Mouse (Mus musculus) layer of hippocampus, postnatal 36 days (tissue): ENCODE data around the gene Pin1. TPM values are rescaled to one million over a fixed set of nuclear protein-coding genes. Genes with fewer than 3 reads are reported as not detected.
"Not testable (repeated sequence)": the region's sequence is repeated elsewhere in the genome, so short reads cannot be mapped to it uniquely, and the experiment has no call there.

ENCODE experiments used
- DNase-seq, 2 experiments: peaks; one replicate each; pipeline ENCODE4 v3.0.0; 2022
- total RNA-seq, 2 experiments: library from RNA; stranded (reverse); gene quantifications; 2 replicates each; pipeline ENCODE4 v1.2.3; 2021

The Pin1 gene
- total RNA-seq, 2 experiments from 2014 or later = 35.1 to 35.4 TPM

- peak; percentile 77 to 78 for DNase-seq
Observed at GRCm38 (mm10) chr9:20662325-20662724, 10.4 kb downstream of the Pin1 start.

GRCm38 (mm10) chr9:20662874-20663273, 11.0 kb downstream of the Pin1 start:
- no peak for DNase-seq

- peak in 1 of 2 experiments; percentile 47 for DNase-seq
Observed at GRCm38 (mm10) chr9:20663956-20664355, 12.1 kb downstream of the Pin1 start.

- DNase-seq = peak; percentile 58 to 59
Observed at GRCm38 (mm10) chr9:20664366-20664765, 12.5 kb downstream of the Pin1 start.

- no peak for DNase-seq
Observed at GRCm38 (mm10) chr9:20664982-20665637, 13.2 kb downstream of the Pin1 start.

GRCm38 (mm10) chr9:20665925-20666324, 14.0 kb downstream of the Pin1 start:
- DNase-seq = no peak

- DNase-seq = no peak
Observed at GRCm38 (mm10) chr9:20666510-20667034, 14.7 kb downstream of the Pin1 start.

GRCm38 (mm10) chr9:20668065-20668464, 16.2 kb downstream of the Pin1 start:
- no peak for DNase-seq

- no peak for DNase-seq
Observed at GRCm38 (mm10) chr9:20672047-20672446, 20.2 kb downstream of the Pin1 start.

- no peak for DNase-seq
Observed at GRCm38 (mm10) chr9:20677892-20678291, 26.0 kb downstream of the Pin1 start.

GRCm38 (mm10) chr9:20680378-20680958, 28.6 kb downstream of the Pin1 start:
- no peak for DNase-seq

- no peak for DNase-seq
Observed at GRCm38 (mm10) chr9:20681546-20682388, 29.9 kb downstream of the Pin1 start.

- DNase-seq = no peak
Observed at GRCm38 (mm10) chr9:20682389-20682722, 30.5 kb downstream of the Pin1 start.

- DNase-seq = no peak
Observed at GRCm38 (mm10) chr9:20685081-20685861, 33.4 kb downstream of the Pin1 start.

- DNase-seq = no peak
Observed at GRCm38 (mm10) chr9:20689403-20689802, 37.5 kb downstream of the Pin1 start.

- no peak for DNase-seq
Observed at GRCm38 (mm10) chr9:20689913-20690312, 38.0 kb downstream of the Pin1 start.

- DNase-seq = not testable (repeated sequence)
Observed at GRCm38 (mm10) chr9:20690449-20690848, 38.6 kb downstream of the Pin1 start.

GRCm38 (mm10) chr9:20692863-20693262, 41.0 kb downstream of the Pin1 start:
- no peak for DNase-seq

- DNase-seq = no peak
Observed at GRCm38 (mm10) chr9:20694721-20695235, 42.9 kb downstream of the Pin1 start.

GRCm38 (mm10) chr9:20696107-20696712, 44.3 kb downstream of the Pin1 start:
- no peak for DNase-seq

GRCm38 (mm10) chr9:20697466-20697865, 45.6 kb downstream of the Pin1 start:
- no peak for DNase-seq
